Mouse (Mus musculus): ENCODE results near the gene Pth1r.

DNA sequence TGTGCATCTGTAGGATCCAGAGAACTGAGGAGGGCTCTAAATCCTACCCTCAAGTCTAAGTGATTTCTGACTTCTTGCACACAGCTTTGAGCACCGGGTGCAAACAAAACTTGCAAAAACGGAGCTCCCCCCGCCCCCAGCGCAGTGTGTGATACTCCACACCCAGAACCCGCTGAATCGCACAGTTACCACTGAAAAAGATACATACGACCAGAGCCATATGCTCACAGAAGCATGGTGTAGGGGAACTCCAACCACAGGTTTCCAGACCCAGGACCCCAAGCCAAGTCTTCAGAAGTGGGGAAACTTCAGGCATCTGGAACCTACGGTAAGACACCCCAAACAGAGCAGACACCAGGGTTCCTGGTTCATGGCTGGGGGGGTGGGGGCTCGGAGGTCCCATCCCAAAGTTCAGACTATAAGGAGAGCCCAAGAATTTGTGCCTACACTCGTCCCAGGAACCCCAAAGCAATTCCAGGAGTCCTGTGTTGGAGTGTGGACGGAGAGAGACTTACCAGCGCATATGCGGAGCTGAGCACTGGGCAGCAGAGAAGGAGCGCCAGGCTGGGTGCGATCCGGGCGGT is 5.1 kb downstream of the Pth1r start, which contains the start of gene Myl3:
- TF ChIP-seq CTCF (IDR thresholded peaks at IDR 0.05; ENCODE audit: low read depth) (no peak), EP300 (optimal IDR thresholded peaks at IDR 0.05) (no peak)

Data from stomach, postnatal 0 days (tissue).